Mouse (Mus musculus) activated CD4-positive, CD25-positive, alpha-beta regulatory T cell, adult 4 months (primary cell): Measurements from ENCODE around the gene Laptm4a. TPM values are rescaled to one million over a fixed set of nuclear protein-coding genes. Genes with fewer than 3 reads are reported as not detected.
"Not testable (repeated sequence)": the region's sequence is repeated elsewhere in the genome, so short reads cannot be mapped to it uniquely, and the experiment has no call there.

ENCODE experiments used
- ATAC-seq: one replicate; pipeline ENCODE4 v1.8.0; 2017
- polyA plus RNA-seq, 2 experiments: library from polyadenylated mRNA; unstranded; fragments of 100-300 nt; shearing (Covaris generic); gene quantifications; one replicate each; pipeline ENCODE4 v1.2.1; 2017

Laptm4a gene
- polyA plus RNA-seq, 2 experiments from 2014 or later, result 114 to 152 TPM

DNA sequence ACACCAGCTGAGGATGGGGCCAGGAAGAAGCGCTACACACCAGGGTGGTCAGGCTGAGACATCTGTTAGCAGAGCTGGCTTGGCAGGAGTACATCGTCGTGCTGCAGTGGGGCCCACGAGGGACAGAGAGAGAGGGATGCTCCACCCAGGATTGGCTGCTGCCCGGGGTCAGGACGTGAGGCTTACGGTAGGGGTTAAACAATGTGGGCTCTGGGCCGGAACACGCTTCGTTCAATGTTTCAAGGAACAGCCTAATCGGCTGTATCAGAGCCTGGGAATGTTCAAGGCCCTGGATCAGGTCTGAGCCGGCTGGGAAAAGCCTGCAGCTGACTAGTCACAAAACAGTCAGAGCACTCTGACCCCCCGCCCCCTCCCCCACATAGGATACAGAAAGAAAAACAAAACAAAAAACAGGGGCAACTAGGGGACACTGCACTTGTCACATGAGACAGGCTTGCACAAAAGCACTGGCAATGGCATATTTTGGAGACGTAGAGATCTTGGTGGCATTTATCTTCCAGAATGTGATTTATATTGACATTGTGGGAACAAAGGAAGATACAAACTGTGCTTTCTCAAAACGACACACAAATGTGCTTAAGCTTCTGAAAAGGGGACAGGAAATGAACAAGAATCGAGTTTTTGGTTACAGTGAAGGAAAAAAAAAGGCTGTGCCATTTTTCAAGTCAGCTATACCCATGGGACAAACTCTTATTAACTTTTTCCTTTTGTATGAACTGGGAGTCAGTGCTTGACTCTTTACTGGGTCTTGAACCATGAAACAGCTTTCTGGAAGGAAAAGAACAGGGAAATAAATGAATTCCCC lies 8.4 kb upstream of the Laptm4a start:
- no peak for ATAC-seq

- ATAC-seq, result no peak
Measured at GRCm38 (mm10) chr12:8913701-8914340, 7.6 kb upstream of the Laptm4a start.

- ATAC-seq, result no peak
Measured at GRCm38 (mm10) chr12:8916378-8916777, 5.1 kb upstream of the Laptm4a start.

- ATAC-seq, result no peak
Measured at GRCm38 (mm10) chr12:8919231-8919630, 2.2 kb upstream of the Laptm4a start.

GRCm38 (mm10) chr12:8920996-8921393 lies 469 bp upstream of the Laptm4a start:
- no peak for ATAC-seq

- no peak for ATAC-seq
Measured at GRCm38 (mm10) chr12:8922369-8923124, 1.1 kb downstream of the Laptm4a start.

DNA sequence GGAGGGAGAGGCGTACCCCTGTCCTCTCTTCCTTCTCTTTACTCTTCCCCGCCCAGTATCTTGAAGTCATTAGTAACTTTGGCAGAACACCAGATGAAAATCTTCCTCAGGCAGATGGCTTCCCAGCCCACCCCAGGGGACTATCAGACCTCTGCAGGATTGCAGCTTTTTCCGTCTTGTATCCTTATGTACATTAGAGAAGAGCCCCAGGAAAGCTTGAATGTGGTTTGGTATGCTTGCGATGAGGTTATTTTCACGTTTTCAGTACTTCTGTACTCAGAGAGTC lies 1.6 kb downstream of the Laptm4a start:
- no peak for ATAC-seq

DNA sequence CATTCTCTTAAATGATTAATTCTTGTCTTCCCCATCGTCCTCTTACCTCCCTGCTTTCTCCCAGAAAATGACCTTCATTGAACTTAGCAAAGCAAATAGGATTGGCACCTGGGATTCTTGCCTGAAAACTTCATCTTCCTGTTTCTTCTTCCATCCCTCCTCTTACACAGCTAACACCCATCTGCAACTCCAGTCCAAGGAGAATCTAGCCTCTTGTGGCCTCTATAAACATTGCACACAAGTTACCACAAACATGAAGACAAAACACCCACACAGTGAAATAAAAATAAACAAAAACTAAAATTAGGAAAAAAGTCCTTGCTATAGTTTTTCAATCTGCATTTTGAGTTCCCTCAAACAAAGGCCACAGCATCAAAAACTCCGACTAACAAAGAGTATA lies 2.1 kb downstream of the Laptm4a start:
- no peak for ATAC-seq

DNA sequence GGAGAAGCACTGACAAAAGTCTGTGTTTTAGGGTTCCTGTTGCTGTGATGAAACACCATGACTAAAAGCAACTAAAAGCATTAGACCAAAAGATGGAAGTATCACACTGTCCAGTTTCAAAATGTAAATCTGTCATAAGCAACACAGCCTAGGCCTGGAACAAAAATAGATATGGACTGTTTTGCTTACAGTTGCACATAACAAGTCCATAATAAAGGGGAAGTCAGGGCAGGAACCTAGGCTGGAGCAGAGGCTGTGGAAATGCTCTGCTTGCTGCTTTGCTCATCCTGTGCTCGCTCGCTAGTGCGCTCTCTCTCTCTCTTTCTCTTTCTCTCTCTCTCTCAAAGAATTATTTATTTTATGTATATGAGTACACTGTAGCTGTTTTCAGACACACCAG lies 6.2 kb downstream of the Laptm4a start:
- no peak for ATAC-seq

GRCm38 (mm10) chr12:8928766-8929165 lies 7.3 kb downstream of the Laptm4a start:
- ATAC-seq, result no peak

GRCm38 (mm10) chr12:8931083-8931482 lies 9.6 kb downstream of the Laptm4a start:
- no peak for ATAC-seq

DNA sequence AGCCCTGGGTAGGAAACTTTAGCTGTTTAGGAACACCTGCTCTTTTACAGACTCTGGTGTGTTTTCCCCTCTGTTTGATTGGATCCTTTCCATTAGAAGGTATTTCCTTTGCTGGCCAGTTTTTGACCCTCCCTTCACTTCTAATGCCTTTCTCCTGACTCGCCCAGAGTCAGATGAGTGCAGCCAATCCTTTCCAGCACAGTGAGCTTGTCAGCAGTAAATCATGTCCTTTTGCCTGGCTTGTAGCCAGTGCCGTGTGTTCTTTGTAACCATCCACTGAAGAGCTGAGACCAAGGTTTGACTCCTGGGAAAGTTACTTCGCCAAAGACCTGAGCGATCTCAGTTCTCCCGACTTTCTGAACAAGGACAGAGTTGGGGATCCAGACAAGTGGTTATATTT lies 13.9 kb downstream of the Laptm4a start:
- ATAC-seq, result no peak

DNA sequence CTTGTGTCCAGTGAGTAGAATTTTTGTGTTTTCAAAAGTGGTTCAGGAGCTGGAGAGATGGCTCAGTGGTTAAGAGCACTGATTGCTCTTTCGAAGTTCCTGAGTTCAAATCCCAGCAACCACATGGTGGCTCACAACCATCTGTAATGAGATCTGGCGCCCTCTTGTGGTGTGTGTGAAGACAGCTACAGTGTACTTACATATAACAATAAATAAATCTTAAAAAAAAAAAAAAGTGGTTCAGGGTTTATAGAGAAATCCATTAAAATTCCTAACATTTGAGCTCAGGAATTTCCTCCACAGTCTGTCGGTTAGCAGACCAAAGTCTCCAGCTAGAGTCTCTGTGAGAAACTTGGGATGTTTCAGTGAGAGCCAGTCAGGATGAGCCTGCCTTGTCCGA lies 14.7 kb downstream of the Laptm4a start:
- ATAC-seq, result not testable (repeated sequence)

- no peak for ATAC-seq
Measured at GRCm38 (mm10) chr12:8939490-8939889, 18.0 kb downstream of the Laptm4a start.

- ATAC-seq, result no peak
Measured at GRCm38 (mm10) chr12:8940011-8941005, 18.8 kb downstream of the Laptm4a start.

GRCm38 (mm10) chr12:8941131-8941615 lies 19.7 kb downstream of the Laptm4a start:
- no peak for ATAC-seq

- peak; percentile 52 for ATAC-seq
Measured at GRCm38 (mm10) chr12:8941699-8942392, 20.4 kb downstream of the Laptm4a start.

DNA sequence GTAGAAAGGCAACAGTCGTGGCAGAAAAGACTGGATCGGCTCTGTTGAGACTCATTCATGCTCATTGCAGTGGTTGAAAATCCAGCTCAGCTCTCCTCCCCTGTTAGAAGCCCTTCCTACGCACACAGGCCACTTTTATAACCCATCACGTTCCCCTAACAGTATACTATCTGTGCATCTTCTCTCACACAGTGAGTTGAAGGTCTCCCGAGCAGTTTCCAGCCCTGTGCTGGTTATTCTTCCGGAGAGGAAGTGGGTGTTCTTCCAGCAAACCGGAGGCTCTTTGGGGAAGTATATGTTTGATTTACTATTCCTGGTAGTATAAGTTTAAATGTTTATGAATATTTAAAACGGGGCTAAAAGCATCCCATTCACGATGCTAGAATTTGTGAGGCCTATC lies 25.7 kb downstream of the Laptm4a start:
- no peak for ATAC-seq

DNA sequence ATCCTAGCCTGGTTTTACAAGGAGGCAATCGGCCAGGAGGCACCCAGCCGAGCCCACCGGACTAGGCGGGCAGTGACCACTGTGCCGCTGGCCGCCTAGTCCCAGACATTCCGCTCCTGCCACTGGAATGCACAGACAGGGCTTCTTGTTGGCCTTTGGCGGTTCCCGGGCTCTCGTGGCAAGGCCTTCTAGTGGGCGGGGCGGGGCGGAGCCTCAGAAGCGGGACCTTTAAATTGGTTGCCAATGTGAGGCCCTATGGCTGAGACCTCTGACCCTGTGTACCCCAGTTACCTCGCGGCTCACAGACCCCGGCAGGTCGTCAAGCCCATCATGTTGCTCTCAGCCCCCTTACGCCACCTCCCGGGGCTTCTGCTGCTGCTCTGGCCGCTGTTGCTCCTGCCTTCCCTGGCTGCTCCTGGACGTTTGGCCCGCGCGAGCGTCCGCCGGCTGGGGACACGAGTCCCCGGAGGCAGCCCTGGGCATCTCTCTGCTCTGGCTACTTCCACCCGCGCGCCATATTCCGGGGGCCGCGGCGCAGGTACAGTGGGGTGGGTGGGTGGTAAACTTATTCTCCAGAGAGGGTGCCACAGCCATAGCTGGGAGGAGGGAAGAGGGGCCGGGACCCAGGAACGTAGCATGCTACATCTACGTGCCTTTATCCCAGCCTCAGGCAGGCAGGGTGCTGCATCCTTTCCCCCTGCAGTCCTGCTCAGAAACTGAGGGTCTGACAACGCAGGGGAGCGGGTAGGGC lies 26.4 kb downstream of the Laptm4a start, which contains the start of gene Matn3:
Gene Matn3, plus strand, starts transcription at position 216 of the 751 bp plus-strand sequence.
- peak; percentile 28 for ATAC-seq

DNA sequence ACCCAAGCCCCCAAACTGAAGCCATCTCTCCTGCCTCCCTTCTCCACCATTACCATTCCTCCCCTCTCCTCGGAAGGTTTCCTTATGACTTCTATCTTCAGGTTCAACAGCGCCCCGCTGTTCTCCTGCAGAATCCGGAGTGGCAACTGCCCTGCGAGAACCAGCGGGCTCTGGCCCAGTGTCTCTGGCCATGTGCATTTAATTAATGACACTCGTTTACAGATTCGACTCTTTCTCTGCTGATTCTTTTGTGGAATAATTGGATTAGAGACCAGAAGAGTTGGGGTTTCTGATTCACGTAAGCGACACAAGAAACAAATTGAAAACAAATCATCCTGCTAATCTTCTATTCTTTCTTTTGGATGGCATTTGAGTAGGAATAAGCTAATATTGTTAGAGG lies 31.7 kb downstream of the Laptm4a start:
- ATAC-seq, result no peak

DNA sequence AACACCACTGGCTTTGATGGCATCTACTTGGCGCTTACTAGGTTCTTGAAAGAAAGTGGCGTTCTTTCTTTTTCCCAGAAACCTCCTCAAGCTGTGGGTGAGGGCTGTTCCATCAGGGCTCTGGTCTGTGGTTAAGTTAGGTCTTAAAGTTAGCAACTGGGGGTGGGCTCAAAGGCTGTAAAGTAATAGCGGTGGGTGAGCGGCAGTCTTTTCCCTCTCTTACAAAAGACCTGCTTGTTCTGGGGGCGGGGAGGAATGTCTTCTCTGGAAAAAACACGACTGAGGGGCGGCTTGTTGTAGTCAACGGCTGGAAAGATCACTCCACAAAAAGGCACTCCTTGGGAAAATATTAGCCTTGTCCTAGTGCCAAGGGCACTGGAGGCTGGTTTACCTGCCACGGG lies 32.7 kb downstream of the Laptm4a start:
- no peak for ATAC-seq
